Mouse (Mus musculus) lung, postnatal 0 days (tissue): ENCODE measurements around the gene Rbm44. TPM values are rescaled to one million over a fixed set of nuclear protein-coding genes. Genes with fewer than 3 reads are reported as not detected.
A peak's percentile ranks its signal among the peaks of the same experiment; 100 is the strongest.

ENCODE experiments used
- ATAC-seq: fragments of 200-750 bp; cut with Nextera tagmentation; 2 replicates; pipeline ENCODE4 v1.8.0; 2017; ENCODE audit warnings: moderate library complexity
- DNase-seq: peaks from one replicate; pipeline ENCODE4 v3.0.0-alpha.2; 2016; ENCODE audit warnings: low spot score
- H3K27ac ChIP-seq: fragments of 300-500 bp; sonication (generic); 2 replicates; pipeline ENCODE4 v1.5.1; 2014; ENCODE audit warnings: antibody characterized with exemption, mild to moderate bottlenecking, low read length, mixed read lengths
- H3K27me3 ChIP-seq: fragments of 300-500 bp; sonication (generic); replicated peaks from 2 replicates; pipeline ENCODE4 v1.6.1; 2014; ENCODE audit warnings: low read length, mixed read lengths; ENCODE audit not compliant: insufficient read depth
- H3K36me3 ChIP-seq: fragments of 300-500 bp; sonication (generic); 2 replicates; pipeline ENCODE4 v1.6.1; 2014; ENCODE audit warnings: low read length, mixed read lengths; ENCODE audit not compliant: insufficient read depth
- H3K4me1 ChIP-seq: fragments of 300-500 bp; sonication (generic); 2 replicates; pipeline ENCODE4 v1.6.1; 2014; ENCODE audit warnings: antibody characterized with exemption, low read depth, low read length, mixed read lengths; ENCODE audit not compliant: insufficient read depth
- H3K4me2 ChIP-seq: fragments of 300-500 bp; sonication (generic); replicated peaks from 2 replicates; pipeline ENCODE4 v1.6.1; 2014; ENCODE audit warnings: low read depth, mild to moderate bottlenecking, low read length, moderate library complexity, mixed read lengths
- H3K4me3 ChIP-seq: fragments of 300-500 bp; sonication (generic); 2 replicates; pipeline ENCODE4 v1.5.1; 2014; ENCODE audit warnings: low read depth, low read length
- H3K9ac ChIP-seq: fragments of 300-500 bp; sonication (generic); replicated peaks from 2 replicates; pipeline ENCODE4 v1.6.1; 2014; ENCODE audit warnings: low read depth, mild to moderate bottlenecking
- H3K9me3 ChIP-seq: fragments of 300-500 bp; sonication (generic); 2 replicates; pipeline ENCODE4 v1.6.1; 2016; ENCODE audit warnings: low read length, mixed read lengths
- CTCF ChIP-seq: IDR thresholded peaks from 2 replicates; pipeline ENCODE4 v1.5.1; 2016; ENCODE audit warnings: antibody characterized with exemption, mild to moderate bottlenecking
- EP300 ChIP-seq: IDR thresholded peaks from 2 replicates; pipeline ENCODE4 v1.6.1; 2016; ENCODE audit warnings: antibody characterized with exemption, mild to moderate bottlenecking, control low read depth
- WGBS: fragments of 180-500 bp; shearing (Covaris S2); extraction: QIAGEN DNeasy Blood & Tissue Kit; methylation state at CpG from one replicate; pipeline ENCODE4 v1.1.7; 2014; 5-methylcytosine and 5-hydroxymethylcytosine counted together
- polyA plus RNA-seq: library from polyadenylated mRNA; unstranded; fragments of >200 nt; fragmentation: Nextera tagmentation; extraction: Ambion mirVana; gene quantifications from 2 replicates; pipeline ENCODE4 v1.2.1, GENCODE M21; 2015

Gene Rbm44
- polyA plus RNA-seq, 1 experiment from 2014 or later, result 0.08 TPM

DNA sequence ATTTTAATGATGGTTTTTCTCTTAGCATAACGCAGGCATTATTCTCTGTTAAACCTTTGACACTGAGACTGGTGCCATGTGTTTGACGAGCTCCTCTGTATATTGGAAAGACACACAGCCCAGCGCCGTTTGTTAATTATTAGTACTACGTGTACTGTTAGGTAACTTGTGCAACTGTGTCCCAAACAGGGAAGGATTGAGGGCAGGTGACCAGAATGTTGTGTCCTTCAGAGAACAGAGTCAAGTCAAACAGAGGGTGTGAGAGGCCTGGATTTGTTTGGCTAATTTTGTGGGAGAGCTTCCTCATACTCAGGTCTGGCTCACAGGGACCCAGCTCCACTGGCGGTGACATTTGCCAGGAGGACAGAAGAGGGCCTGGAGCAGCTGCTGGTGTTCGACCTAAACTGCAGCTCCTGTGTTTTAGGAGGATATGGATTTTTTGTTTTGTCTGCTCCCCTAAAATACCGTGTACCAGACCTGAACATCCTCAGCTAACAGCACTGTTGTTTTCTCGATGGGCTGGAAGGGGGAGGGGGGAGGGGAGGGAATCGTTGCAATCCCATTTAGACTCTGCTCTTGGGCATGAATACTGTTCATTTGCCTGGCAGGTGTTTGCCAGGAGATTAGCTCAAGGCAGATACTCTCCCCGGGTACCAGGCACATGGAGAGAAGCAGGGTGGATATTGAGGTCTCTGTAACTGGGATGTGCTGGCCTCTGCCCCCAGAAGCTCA lies 43.0 kb upstream of the Rbm44 start:
- ATAC-seq (peak; percentile 56), DNase-seq (peak; percentile 60)
- no peak for TF ChIP-seq CTCF
- TF ChIP-seq EP300, result no peak
- Histone ChIP-seq H3K4me2 (no peak overlapping the region), H3K36me3 (peaks cover 5% of the 10 kb centered on the region), H3K9ac (no peak overlapping the region), H3K4me1 (no peaks in the 10 kb centered on the region; the same call in 1 of the 2 replicates), H3K9me3 (no peaks in the 10 kb centered on the region), H3K27ac (no peak overlapping the region), H3K27me3 (no peaks in the 10 kb centered on the region), H3K4me3 (no peak overlapping the region)
- WGBS, result 61% methylated on average over 11 of the region's 11 CpGs

DNA sequence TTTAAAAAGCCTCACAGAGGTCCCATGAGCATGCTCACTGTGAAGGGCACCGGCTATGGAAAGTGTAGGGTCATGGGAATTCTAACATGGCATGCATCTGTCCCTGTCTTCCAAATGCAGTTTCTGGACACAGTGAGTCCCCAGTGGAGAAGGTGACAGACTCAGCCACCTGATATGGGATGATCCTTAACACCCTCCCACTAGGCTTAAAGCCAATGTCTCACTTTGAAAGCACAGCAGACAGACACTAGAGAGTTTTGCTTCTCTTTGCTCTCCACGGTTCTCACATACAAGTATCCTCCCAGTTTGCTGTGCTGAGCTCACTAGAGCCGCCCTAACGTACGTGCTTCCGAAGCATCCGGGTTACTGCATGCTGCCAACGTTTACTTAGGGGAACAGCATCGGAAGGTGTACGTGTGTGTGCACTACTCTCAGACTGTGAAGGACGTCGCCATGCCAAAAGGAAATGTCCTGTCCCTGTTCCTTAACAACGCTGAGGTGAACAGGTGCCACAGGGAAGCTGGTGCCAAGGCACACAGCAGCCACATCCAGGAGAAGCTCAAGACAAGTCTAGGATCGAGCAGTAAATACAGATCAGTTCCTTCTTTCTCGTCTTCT lies 41.4 kb upstream of the Rbm44 start:
- WGBS, result 72% methylated on average over 15 of the region's 15 CpGs
- ATAC-seq (peak; percentile 44), DNase-seq (peak; percentile 44)
- H3K9ac ChIP-seq, result no peak overlapping the region
- H3K27me3 ChIP-seq, result no peaks in the 10 kb centered on the region
- TF ChIP-seq EP300 (no peak), CTCF (no peak)
- no peak overlapping the region for H3K4me3 ChIP-seq
- H3K36me3 ChIP-seq, result peaks cover 10% of the 10 kb centered on the region
- 0 out of 2 replicates have a peak overlapping the region, but pooled peaks have one; percentile 2 for H3K27ac ChIP-seq
- H3K4me1 ChIP-seq, result no peaks in the 10 kb centered on the region
- H3K9me3 ChIP-seq, result no peaks in the 10 kb centered on the region
- H3K4me2 ChIP-seq, result no peak overlapping the region

DNA sequence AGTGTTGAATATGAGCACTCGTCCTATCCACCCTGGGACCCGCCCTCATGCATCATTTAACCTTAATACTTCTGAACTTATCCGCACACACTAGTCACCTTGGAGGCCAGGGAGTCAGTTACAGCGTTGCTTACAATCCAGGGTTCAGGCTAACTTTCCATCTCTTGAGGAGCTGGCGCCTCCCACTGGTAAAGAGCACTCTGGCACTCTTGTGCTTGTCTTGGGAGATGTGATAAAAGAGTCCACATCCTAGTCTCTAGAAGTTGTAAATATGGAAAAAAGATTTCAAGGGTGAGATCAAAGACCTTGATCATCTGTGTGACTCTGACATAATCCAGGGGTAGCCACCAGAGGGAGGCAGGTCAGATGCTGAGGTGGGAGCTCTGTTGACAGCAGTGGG lies 37.3 kb upstream of the Rbm44 start:
- H3K36me3 ChIP-seq, result peaks cover 23% of the 10 kb centered on the region
- 63% methylated on average over 5 of the region's 5 CpGs for WGBS
- no peaks in the 10 kb centered on the region for H3K9me3 ChIP-seq
- TF ChIP-seq CTCF (peak; percentile 58), EP300 (no peak)
- no peak overlapping the region for H3K4me2 ChIP-seq
- H3K27me3 ChIP-seq, result no peaks in the 10 kb centered on the region
- H3K9ac ChIP-seq, result no peak overlapping the region
- DNase-seq, result no peak
- H3K27ac ChIP-seq, result no peak overlapping the region
- ATAC-seq, result no peak
- H3K4me1 ChIP-seq, result no peaks in the 10 kb centered on the region
- H3K4me3 ChIP-seq, result no peak overlapping the region

DNA sequence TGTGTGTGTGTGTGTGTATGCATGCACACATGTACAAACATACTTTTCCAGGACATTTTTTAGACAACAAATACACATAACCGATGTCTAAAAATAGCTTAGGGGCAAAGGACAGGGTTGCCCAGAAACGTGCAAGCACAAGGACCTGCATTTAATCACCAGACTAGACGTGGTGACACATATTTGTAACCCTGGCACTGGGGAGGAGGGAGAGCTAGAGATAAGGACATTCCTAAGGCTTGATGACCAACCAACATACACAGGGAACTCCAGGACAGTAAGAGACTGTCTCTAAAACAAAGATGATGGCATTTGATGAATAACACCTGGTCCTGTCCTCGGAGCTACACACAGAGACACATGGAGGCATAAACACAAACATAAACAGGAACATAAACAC lies 35.6 kb upstream of the Rbm44 start:
- Histone ChIP-seq H3K27ac (no peak overlapping the region), H3K4me3 (no peak overlapping the region), H3K9me3 (no peaks in the 10 kb centered on the region), H3K36me3 (peaks cover 33% of the 10 kb centered on the region), H3K4me1 (no peaks in the 10 kb centered on the region), H3K4me2 (no peak overlapping the region), H3K27me3 (no peaks in the 10 kb centered on the region), H3K9ac (no peak overlapping the region)
- peak; percentile 58 for ATAC-seq
- 12% methylated on average over 4 of the region's 4 CpGs for WGBS
- DNase-seq, result peak; percentile 32
- TF ChIP-seq CTCF (no peak), EP300 (0 out of 2 replicates have a peak, but pooled peaks have one; percentile 18)

GRCm38 (mm10) chr1:91112171-91112570 lies 32.7 kb upstream of the Rbm44 start:
- Histone ChIP-seq H3K27ac (no peak overlapping the region), H3K9ac (no peak overlapping the region), H3K4me2 (no peak overlapping the region), H3K4me3 (no peak overlapping the region), H3K36me3 (peaks cover 26% of the 10 kb centered on the region), H3K4me1 (no peaks in the 10 kb centered on the region), H3K9me3 (no peaks in the 10 kb centered on the region), H3K27me3 (no peaks in the 10 kb centered on the region)
- 93% methylated on average over 14 of the region's 14 CpGs for WGBS
- no peak for ATAC-seq
- TF ChIP-seq EP300 (no peak), CTCF (no peak)
- DNase-seq, result no peak

DNA sequence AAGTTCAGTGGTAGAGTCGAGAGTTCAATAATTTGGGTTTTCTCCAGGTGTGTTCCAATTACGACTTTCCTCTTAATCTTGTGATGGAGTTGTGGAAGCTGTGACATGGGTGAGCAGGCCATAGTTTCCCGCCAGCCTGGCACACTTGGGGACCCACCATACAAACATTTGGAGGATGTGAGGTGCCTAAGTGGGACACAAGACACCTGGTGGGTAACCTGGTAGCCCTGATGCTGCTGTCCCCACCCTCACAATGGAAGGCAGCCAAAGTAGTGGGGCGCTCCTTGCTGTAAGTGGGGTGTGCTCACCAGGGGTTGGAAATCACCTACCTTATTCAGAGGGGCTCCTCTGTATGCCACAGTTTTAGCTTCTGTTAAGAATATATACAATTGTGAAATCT lies 32.3 kb upstream of the Rbm44 start:
- TF ChIP-seq EP300 (no peak), CTCF (no peak)
- Histone ChIP-seq H3K36me3 (peaks cover 28% of the 10 kb centered on the region), H3K9me3 (no peaks in the 10 kb centered on the region), H3K27me3 (no peaks in the 10 kb centered on the region), H3K4me3 (no peak overlapping the region), H3K4me2 (no peak overlapping the region), H3K9ac (no peak overlapping the region), H3K27ac (no peak overlapping the region), H3K4me1 (no peaks in the 10 kb centered on the region)
- DNase-seq (no peak), ATAC-seq (no peak)
- WGBS, result 95% methylated on average over 4 of the region's 4 CpGs
